Mouse (Mus musculus) liver, embryonic 16.5 days (tissue): ENCODE data around the gene Mrpl42. TPM values are rescaled to one million over a fixed set of nuclear protein-coding genes. Genes with fewer than 3 reads are reported as not detected.
"Not testable (repeated sequence)": the region's sequence is repeated elsewhere in the genome, so short reads cannot be mapped to it uniquely, and the experiment has no call there.

Experiments used
- ATAC-seq: fragments of 200-750 bp; cut with Nextera tagmentation; 2 replicates; pipeline ENCODE4 v1.8.0; 2017; ENCODE audit warnings: low read depth, mild to moderate bottlenecking, moderate number of reproducible peaks, moderate library complexity
- H3K27ac ChIP-seq: fragments of 300-500 bp; sonication (generic); 2 replicates; pipeline ENCODE4 v1.5.1; 2014; ENCODE audit warnings: mild to moderate bottlenecking, low read length
- H3K27me3 ChIP-seq: fragments of 300-500 bp; sonication (generic); 2 replicates; pipeline ENCODE4 v1.6.1; 2014; ENCODE audit warnings: low read depth, low read length, mixed read lengths; ENCODE audit not compliant: control insufficient read depth, insufficient read depth
- H3K36me3 ChIP-seq: fragments of 300-500 bp; sonication (generic); 2 replicates; pipeline ENCODE4 v1.6.1; 2014; ENCODE audit warnings: mild to moderate bottlenecking; ENCODE audit not compliant: control insufficient read depth, insufficient read depth
- H3K4me1 ChIP-seq: fragments of 300-500 bp; sonication (generic); 2 replicates; pipeline ENCODE4 v1.6.1; 2014; ENCODE audit warnings: low read depth, low read length, mixed read lengths; ENCODE audit not compliant: control insufficient read depth
- H3K4me2 ChIP-seq: fragments of 300-500 bp; sonication (generic); 2 replicates; pipeline ENCODE4 v1.6.1; 2014; ENCODE audit warnings: low read depth, low read length, mixed read lengths
- H3K4me3 ChIP-seq: fragments of 300-500 bp; sonication (generic); 2 replicates; pipeline ENCODE4 v1.5.1; 2014; ENCODE audit warnings: low read depth, mild to moderate bottlenecking, low read length
- H3K9ac ChIP-seq: fragments of 300-500 bp; sonication (generic); 2 replicates; pipeline ENCODE4 v1.6.1; 2014; ENCODE audit warnings: low read depth, low read length
- H3K9me3 ChIP-seq: fragments of 300-500 bp; sonication (generic); replicated peaks from 2 replicates; pipeline ENCODE4 v1.6.1; 2016; ENCODE audit warnings: low read length; ENCODE audit not compliant: control insufficient read depth
- WGBS: fragments of 180-500 bp; shearing (Covaris S2); extraction: QIAGEN DNeasy Blood & Tissue Kit; methylation state at CpG from one replicate; pipeline ENCODE4 v1.1.7; 2014; ENCODE audit not compliant: insufficient replicate concordance; 5-methylcytosine and 5-hydroxymethylcytosine counted together
- polyA plus RNA-seq: library from polyadenylated mRNA; unstranded; fragments of >200 nt; fragmentation: Nextera tagmentation; extraction: Ambion mirVana; gene quantifications from 2 replicates; pipeline ENCODE4 v1.2.1, GENCODE M21; 2015

Mrpl42 gene
- 145 and 152 TPM in 2 replicates for polyA plus RNA-seq

DNA sequence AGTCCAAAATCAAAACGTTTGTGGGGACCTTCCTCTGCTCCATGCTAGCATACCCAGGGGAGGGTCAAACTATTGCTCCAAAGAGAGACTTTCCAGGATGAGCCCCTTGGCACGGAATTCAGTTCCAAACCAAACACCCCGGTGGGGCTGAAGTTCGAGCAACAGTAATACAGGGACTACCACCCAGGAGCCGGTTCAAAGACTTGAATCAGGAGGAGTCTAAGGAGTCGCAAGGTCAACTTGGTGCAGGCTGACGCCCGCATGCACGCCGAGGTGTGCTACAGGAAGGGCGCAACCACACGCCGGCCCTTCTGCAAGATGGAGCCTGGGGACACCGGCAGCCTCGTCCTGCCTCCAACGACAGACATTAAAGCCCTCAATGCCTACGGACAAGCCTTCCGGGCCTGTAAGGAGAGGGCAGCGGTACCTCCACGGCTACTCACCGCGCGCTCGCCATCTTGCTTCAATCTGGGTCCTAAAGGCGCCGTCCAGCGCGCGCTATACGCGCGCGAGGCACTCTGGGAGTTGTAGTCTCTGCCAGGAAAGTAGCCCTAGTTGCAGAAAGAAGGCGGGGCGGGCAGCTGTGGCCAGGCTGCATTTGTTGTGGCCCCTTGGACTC, at the start of gene Mrpl42:
TSS of gene Mrpl42 (minus strand) at position 478 of the 619 bp plus-strand sequence.
- peak within 1 kb of the TSS; percentile 85 for H3K4me2 ChIP-seq
- H3K4me1 ChIP-seq: peaks cover 10% of the 10 kb centered on the region

DNA sequence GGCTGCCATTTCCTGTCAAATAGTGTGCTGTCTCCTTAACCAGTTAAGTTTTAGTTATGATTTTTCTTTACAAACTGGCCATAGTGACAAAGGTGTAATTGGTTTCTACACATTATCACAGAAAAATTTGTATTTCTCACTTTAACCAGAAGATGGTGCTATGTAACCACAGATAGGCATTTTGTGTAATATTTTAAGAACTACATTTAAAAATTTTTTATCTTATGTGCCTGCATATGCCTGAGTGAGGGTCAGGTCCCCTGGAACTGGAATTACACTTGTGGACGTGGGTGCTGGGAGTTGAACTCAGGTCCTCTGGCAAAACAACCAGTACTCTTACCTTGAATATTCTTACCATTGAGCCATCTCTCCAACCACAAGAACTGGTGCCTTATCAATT, 48.8 kb upstream of the Mrpl42 start:
- peaks cover 65% of the 10 kb centered on the region for H3K36me3 ChIP-seq
- no peak overlapping the region for H3K4me3 ChIP-seq
- no peaks in the 10 kb centered on the region for H3K27me3 ChIP-seq
- ATAC-seq: no peak
- no peak overlapping the region for H3K27ac ChIP-seq
- WGBS: 61% methylated on average over 1 of the region's 1 CpGs
- H3K4me1 ChIP-seq: peaks cover 9% of the 10 kb centered on the region
- H3K9me3 ChIP-seq: no peaks in the 10 kb centered on the region
- no peak overlapping the region for H3K9ac ChIP-seq
- no peak overlapping the region for H3K4me2 ChIP-seq

More for the DNA sequence above, at the start of gene Mrpl42:
- Histone ChIP-seq H3K27ac (peak within 1 kb of the TSS; percentile 36; the same call in 1 of the 2 replicates), H3K4me3 (peak within 1 kb of the TSS; percentile 76), H3K27me3 (no peaks in the 10 kb centered on the region), H3K36me3 (no peaks in the 10 kb centered on the region; the same call in 1 of the 2 replicates), H3K9me3 (no peaks in the 10 kb centered on the region), H3K9ac (peak within 1 kb of the TSS; percentile 68)
- peak; percentile 95 for ATAC-seq
- under 1% methylated on average over 35 of the region's 35 CpGs for WGBS

DNA sequence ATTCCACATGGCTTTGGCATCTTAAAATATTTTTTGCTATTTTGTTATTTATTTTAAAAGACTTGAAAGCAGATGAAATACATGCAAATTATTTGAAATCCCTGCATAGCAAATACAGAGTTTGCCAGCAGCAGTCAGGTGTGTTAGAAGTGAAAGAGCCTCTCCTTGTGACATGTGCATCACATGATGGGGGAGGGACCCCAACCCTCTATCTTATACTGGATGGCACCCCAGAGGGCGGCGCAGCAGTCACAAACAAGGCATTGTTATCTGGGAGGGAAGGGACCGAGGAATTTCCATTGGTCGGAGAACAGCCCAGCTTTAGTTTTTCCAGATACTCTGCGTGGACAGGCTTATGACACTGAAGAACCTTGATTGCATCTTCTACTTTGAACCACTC, 47.3 kb upstream of the Mrpl42 start:
- not testable (repeated sequence) for ATAC-seq, H3K4me3 ChIP-seq, H3K9ac ChIP-seq, H3K9me3 ChIP-seq, H3K27me3 ChIP-seq, H3K27ac ChIP-seq, H3K4me2 ChIP-seq, H3K4me1 ChIP-seq
- whole genome bisulfite sequencing: 89% methylated on average over 5 of the region's 5 CpGs
- H3K36me3 ChIP-seq: peaks cover 74% of the 10 kb centered on the region

DNA sequence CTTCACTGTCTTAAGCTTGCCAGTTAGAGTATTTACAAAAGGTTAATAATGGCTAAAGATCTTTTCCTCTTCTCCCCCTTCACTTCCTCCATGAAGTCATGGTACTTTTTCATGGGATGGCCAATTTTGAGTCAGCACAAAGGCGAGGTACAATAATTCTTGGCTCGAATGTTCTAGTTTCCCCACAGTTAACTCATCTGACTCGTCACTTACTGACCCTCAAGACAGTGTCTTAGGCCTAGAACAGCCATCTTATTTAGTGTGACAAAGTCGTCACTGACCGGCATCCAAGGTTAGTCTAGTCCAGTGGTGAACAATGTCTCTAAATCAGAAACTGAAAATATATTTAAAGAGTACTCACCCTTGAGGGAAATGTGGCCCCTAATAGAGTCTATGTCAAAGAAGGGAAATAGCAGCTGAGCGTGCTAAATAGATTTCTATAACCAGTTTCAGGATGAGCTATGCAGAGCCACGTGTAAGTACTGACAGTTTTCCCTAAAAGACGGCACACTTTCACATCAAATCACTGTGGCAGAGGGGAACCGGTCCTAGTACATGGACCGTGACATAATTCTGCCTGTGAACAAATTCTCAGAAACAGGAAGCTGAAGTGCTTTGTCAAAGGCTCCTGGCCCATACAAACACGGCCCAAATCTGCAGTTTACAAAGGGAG, 46.5 kb upstream of the Mrpl42 start:
- 82% methylated on average over 11 of the region's 11 CpGs for WGBS
- no peak overlapping the region for H3K4me2 ChIP-seq
- peaks cover 77% of the 10 kb centered on the region for H3K36me3 ChIP-seq
- ATAC-seq: no peak
- no peaks in the 10 kb centered on the region; the same call in 1 of the 2 replicates for H3K4me1 ChIP-seq
- no peak overlapping the region for H3K27ac ChIP-seq
- no peaks in the 10 kb centered on the region for H3K9me3 ChIP-seq
- H3K9ac ChIP-seq: no peak overlapping the region
- no peaks in the 10 kb centered on the region for H3K27me3 ChIP-seq
- H3K4me3 ChIP-seq: no peak overlapping the region

DNA sequence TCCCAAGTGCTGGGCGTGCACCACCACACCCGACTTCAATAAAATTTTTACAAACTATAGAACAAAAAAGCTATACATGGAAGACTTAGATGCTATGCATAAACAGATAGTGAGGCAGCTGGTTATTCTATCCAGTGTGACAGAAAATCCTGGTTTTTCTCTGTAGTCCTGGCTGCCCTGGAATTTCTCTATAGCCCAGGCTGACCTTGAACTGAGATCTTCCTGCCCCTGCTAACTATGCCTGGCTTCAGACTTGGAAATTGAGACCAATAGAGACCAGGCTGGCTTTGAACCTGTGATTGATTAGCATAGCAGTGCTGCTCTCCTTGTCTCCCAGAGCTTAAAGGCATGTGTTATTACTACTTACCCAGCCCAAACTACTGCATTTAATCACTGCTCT, 44.4 kb upstream of the Mrpl42 start:
- Histone ChIP-seq H3K9ac (no peak overlapping the region), H3K4me3 (no peak overlapping the region), H3K27ac (no peak overlapping the region), H3K27me3 (no peaks in the 10 kb centered on the region), H3K4me2 (no peak overlapping the region), H3K9me3 (no peaks in the 10 kb centered on the region), H3K36me3 (peaks cover 68% of the 10 kb centered on the region), H3K4me1 (no peaks in the 10 kb centered on the region; the same call in 1 of the 2 replicates)
- no peak for ATAC-seq
- 82% methylated on average over 2 of the region's 2 CpGs for WGBS

DNA sequence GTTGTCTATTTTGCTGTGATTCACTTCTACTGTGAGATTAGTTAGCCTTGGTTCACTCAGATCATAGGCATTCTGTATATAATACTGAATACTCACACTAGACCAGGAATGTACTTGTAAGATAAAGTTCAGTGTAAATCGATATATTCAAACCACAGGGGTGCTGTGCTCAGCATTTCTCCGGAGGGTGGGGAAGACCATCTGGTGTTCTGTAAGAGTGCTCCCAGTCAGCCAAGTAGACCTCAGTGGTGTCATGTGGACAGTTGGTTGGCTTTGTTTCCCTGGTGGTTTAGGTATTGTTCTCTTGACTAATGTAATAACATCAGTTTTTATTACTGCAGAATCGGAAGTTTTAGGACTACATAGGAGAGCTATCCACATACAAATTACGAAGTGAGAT, 43.3 kb upstream of the Mrpl42 start:
- H3K27me3 ChIP-seq: no peaks in the 10 kb centered on the region
- H3K4me1 ChIP-seq: no peaks in the 10 kb centered on the region; the same call in 1 of the 2 replicates
- H3K9me3 ChIP-seq: no peaks in the 10 kb centered on the region
- 73% methylated on average over 4 of the region's 4 CpGs for WGBS
- no peak overlapping the region for H3K4me3 ChIP-seq
- ATAC-seq: no peak
- no peak overlapping the region for H3K9ac ChIP-seq
- no peak overlapping the region for H3K4me2 ChIP-seq
- no peak overlapping the region for H3K27ac ChIP-seq
- peaks cover 57% of the 10 kb centered on the region for H3K36me3 ChIP-seq

DNA sequence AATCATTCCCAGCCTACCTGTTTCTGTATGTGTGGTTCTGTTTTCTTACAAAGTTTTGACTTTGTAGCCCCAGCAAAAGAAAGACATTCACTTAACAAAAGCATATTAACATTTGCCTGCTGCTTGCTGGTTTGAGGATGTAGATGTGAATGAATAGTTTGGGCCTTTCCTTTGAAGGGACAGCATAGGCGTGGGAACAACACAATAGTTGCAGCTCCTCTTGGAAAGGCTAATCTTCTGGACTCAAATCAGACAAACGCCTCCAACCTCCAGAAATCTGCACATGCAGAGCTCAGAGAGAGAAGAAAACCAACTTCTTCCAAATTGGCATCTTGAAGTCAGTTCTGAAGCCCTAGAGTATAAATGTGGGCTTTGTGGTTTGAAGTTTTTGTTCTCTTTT, 42.9 kb upstream of the Mrpl42 start:
- peaks cover 53% of the 10 kb centered on the region for H3K36me3 ChIP-seq
- no peaks in the 10 kb centered on the region for H3K27me3 ChIP-seq
- 70% methylated on average over 2 of the region's 2 CpGs for WGBS
- H3K4me3 ChIP-seq: no peak overlapping the region
- no peak overlapping the region for H3K4me2 ChIP-seq
- ATAC-seq: no peak
- H3K4me1 ChIP-seq: no peaks in the 10 kb centered on the region; the same call in none of the 2 replicates
- no peaks in the 10 kb centered on the region for H3K9me3 ChIP-seq
- no peak overlapping the region for H3K9ac ChIP-seq
- no peak overlapping the region for H3K27ac ChIP-seq

DNA sequence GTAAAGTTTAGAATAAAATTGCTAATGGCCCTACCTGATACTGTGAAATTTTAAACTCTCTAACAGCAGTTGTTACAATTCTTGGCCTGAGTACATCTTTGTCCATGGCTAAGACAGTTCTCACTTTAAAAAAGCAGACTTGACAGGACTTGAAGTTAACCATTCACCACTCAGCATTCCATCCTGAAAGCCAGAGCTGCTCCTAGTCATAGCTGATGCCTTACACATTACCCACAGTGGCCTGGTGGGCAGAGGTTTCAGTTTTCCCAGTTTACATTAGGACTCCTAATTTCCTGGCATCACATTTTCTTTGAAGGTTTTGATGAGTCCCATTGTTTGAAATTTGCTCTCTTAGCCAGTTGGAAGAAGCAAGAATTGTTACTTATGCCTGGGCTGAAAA, 42.3 kb upstream of the Mrpl42 start:
- Histone ChIP-seq H3K27me3 (no peaks in the 10 kb centered on the region), H3K27ac (no peak overlapping the region), H3K9me3 (no peaks in the 10 kb centered on the region), H3K4me3 (no peak overlapping the region), H3K36me3 (peaks cover 46% of the 10 kb centered on the region), H3K9ac (no peak overlapping the region), H3K4me1 (no peaks in the 10 kb centered on the region; the same call in none of the 2 replicates), H3K4me2 (no peak overlapping the region)
- no peak for ATAC-seq

DNA sequence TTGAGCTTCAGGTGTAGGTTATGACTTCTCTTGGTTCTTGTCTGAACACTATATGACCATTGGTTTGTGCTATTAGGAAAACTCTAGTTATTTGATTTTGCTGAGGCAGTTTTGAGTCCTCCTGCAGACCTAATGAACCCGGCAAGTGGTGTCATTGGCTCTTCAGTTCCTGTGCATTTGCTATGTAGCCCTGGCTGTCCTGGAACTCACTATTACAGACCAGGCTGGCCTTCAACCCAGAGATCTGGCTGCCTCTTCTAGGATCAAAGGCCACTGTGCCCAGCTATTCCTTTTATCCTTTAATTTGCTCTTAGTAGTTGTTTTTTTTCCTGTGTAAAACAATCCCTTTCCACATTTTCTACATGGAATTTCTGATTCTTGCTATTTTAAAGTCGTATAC, 41.6 kb upstream of the Mrpl42 start:
- no peak overlapping the region for H3K4me3 ChIP-seq
- WGBS: 82% methylated on average over 2 of the region's 2 CpGs
- no peaks in the 10 kb centered on the region; the same call in none of the 2 replicates for H3K4me1 ChIP-seq
- no peaks in the 10 kb centered on the region for H3K27me3 ChIP-seq
- no peaks in the 10 kb centered on the region for H3K9me3 ChIP-seq
- peaks cover 42% of the 10 kb centered on the region for H3K36me3 ChIP-seq
- no peak overlapping the region for H3K4me2 ChIP-seq
- no peak overlapping the region for H3K9ac ChIP-seq
- no peak for ATAC-seq
- no peak overlapping the region for H3K27ac ChIP-seq
